Mouse (Mus musculus) heart, postnatal 14 days (tissue): ENCODE measurements around the gene Slc43a2. TPM values are rescaled to one million over a fixed set of nuclear protein-coding genes. Genes with fewer than 3 reads are reported as not detected.
"Not testable (repeated sequence)": the region's sequence is repeated elsewhere in the genome, so short reads cannot be mapped to it uniquely, and the experiment has no call there.

ENCODE experiments used
- DNase-seq, 2 experiments: peaks; one replicate each; pipeline ENCODE4 v3.0.0; 2021 to 2022
- intact Hi-C: fragments of 180-260 bp; cut with DNase I; formaldehyde crosslinking; loops from one replicate; pipeline ENCODE4 v1.15.1; 2025
- total RNA-seq, 2 experiments: library from RNA; stranded (reverse); gene quantifications; 2 replicates each; pipeline ENCODE4 v1.2.3; 2021

Gene Slc43a2
- total RNA-seq, 2 experiments from 2014 or later: 23.4 to 25.8 TPM

DNA sequence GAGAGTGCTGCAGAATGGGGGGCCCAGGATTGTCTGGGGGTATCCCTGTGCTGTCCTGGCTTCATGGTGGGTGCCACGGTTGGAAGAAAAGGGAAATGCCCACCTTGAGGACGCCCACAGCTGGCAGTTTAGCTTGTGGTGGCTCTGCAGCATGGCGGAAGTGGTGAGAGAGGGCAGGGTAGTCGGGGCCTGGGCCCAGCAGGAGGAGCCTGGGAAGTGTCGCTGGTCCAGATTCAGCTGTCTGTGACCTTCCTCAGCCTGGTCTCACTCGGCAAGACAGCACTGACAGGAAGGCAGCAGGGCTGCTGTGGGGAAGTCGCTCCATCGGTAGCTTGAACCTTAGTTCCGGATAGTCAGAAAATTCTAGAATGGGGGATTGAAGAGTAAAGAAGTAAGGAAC, 62.9 kb downstream of the Slc43a2 start:
- intact Hi-C loops: no loop called here
- no peak for DNase-seq

DNA sequence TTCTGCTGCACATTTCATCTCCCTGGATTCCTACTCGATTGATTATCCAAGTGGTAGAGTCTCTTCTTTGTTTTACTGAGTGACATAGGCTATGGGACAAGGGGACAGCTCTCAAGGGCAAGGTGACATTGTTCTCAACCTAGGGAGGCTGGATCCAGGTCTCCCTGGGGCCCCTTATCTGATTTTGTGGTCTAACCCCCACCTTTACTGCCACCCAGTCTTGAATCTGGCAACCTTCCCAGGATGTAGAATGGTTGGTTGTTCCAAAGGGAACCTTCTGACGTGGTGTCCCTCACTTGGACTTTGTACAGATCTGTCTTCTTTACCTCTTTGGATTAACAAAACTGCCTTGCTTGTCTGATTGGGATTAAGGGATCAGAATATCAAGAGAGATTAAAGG, 63.9 kb downstream of the Slc43a2 start:
- intact Hi-C loops: no loop called here
- no peak for DNase-seq

DNA sequence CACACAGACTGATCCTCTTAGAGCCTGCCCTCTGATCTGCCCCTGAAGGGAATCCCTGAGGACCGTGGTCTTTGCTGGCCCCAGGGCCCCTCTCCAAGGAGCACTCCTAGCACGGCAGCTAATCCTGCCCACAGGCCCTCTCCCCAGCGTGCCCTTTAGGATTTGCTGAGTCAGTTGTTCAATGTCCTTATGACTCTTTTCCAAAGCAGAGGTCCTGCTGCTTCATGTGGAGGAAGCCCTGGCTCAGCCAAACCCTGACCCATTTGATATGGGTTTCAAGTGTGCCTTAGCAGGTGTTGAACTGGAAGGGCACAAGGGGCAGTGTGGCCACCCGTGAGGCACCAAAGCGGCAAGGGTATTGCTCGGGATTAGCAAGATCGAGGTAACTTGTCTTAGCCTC, 64.3 kb downstream of the Slc43a2 start:
- intact Hi-C loops: no loop called here
- DNase-seq: no peak

- peak; percentile 62 to 80 for DNase-seq
- intact Hi-C loops: no loop called here
These were observed 65.3 kb downstream of the Slc43a2 start for GRCm38 (mm10) chr11:75596726-75597255.

GRCm38 (mm10) chr11:75598004-75598403, 66.5 kb downstream of the Slc43a2 start:
- intact Hi-C loops: no loop called here
- DNase-seq: no peak

GRCm38 (mm10) chr11:75599802-75600201, 68.3 kb downstream of the Slc43a2 start:
- DNase-seq, intact Hi-C loops: not testable (repeated sequence)

GRCm38 (mm10) chr11:75604826-75605225, 73.3 kb downstream of the Slc43a2 start:
- intact Hi-C loops: no loop called here
- no peak for DNase-seq

DNA sequence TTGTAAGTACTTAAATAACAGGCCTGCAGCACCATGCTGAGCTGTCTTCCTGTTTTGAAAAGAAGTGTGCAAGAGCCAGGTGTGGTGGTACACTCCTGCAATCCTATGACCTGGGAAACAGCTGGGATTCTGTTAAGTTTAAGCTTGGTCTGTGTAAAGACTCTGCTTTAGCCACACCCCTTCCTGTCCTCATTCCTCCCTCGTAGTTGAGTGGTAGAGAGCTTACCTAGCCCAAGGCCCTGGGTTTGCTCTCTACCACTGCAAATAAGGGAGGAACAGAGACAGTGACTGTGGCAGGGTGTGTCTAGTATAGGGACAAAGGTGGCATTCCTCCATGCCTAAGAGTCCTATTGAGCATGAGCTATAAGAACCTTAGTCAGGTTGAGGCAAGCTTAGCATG, 73.8 kb downstream of the Slc43a2 start:
- no peak for DNase-seq
- intact Hi-C loops: no loop called here

DNA sequence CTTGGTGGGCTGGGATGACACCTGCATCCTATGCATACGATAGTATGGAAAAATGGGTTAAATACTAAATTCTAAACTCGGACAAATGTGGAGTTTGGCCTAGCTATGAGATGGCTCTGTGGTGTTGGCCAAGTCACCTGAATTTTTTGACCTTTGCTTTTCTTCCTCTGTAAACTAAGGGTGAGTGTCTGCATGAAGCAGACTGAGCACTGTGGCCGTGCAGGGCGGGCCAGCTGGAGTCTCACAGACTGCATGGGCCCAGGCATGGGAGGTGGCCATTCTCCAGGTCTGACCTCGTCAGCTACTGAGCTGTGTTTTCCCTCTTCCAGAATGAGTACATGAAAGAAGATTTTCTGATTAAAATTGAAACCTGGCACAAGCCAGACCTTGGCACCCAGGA, 77.3 kb downstream of the Slc43a2 start:
- intact Hi-C loops: no loop called here
- no peak for DNase-seq

- no peak for DNase-seq
- intact Hi-C loops: no loop called here
These were observed 78.5 kb downstream of the Slc43a2 start for GRCm38 (mm10) chr11:75610021-75610420.

DNA sequence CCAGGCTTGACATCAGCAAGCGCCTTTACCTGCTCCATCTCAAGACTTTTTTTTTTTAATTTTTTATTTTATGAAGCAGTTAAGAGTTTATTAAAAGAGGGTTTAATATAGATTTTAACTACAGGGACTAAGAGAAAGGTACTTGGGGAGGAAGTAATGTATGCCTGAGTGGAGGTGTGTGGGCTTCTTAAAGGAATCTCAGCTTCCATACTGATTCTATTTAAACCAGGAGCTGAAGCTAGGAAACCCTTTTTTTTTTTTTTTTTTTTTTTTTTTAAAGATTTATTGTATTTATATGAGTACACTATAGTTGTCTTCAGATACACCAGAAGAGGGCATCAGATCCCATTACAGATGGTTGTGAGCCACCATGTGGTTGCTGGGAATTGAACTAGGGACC, 83.3 kb downstream of the Slc43a2 start:
- intact Hi-C loops: no loop called here
- no peak for DNase-seq

DNA sequence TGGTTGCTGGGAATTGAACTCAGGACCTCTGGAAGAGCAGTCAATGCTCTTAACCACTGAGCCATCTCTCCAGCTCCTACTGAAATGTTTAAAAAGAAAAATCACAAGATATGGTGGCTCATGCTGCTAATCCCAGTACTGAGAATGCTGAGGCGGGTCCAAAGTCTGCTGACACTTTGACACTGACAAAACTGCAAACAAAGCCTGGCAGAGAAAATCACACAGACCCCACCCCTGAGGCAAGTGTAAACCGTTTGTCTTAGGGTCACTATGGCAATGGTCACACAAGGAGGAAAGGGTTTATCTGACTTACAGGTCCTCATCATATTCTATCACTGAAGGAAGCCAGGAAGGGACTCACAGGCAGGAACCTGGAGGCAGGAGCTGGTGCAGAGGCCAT, 84.1 kb downstream of the Slc43a2 start:
- DNase-seq: no peak
- intact Hi-C loops: no loop called here

GRCm38 (mm10) chr11:75619133-75619532, 87.6 kb downstream of the Slc43a2 start:
- DNase-seq: peak in 1 of 2 experiments; percentile 44
- intact Hi-C loops: no loop called here

GRCm38 (mm10) chr11:75620136-75620780, 88.8 kb downstream of the Slc43a2 start:
- peak; percentile 48 to 66 for DNase-seq
- intact Hi-C loops: no loop called here

DNA sequence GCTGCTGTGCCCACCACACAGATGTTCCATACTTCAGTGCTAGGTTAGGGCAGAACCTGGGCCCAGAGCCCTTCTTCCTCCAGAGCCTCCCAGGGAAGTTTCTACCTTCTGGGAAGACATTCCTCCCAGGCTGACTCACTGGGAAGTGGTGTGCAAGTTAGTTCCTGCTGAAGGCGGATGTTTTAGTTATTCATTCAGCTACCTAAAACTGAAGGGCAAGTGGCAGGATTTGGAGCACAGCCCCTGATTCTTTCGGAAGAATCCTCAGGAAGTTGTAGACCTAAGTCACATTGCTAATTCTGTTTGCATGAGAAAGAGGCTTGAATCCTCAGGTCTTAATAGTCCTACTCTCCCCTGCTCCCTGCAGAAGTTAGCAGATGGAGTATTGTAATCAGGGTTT, 89.9 kb downstream of the Slc43a2 start:
- no peak for DNase-seq
- intact Hi-C loops: no loop called here

- DNase-seq: no peak
- intact Hi-C loops: no loop called here
These were observed 91.3 kb downstream of the Slc43a2 start for GRCm38 (mm10) chr11:75622588-75623329.

DNA sequence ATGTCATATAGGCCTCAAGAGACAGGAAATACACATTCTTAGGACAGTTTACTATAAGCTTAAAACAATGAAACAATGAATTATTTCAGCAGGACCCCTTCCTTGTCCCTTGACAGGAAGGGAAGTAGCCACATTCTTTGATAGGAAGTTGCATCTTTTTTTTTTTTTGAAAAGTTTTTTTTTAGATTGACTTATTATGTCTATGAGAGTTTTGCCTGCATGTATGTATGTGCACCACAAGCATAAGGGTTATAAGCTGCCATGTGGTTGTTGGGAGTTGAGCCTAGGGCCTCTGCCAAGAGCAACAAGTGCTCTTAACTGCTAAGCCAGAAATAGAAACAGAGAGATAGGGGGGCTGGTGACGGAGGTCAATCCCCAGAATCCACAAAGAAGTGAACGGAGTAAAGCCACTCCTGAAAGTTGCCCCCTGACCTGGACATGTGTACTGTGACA, 92.6 kb downstream of the Slc43a2 start:
- DNase-seq: peak; percentile 27 to 53
- intact Hi-C loops: no loop called here

GRCm38 (mm10) chr11:75625820-75626219, 94.3 kb downstream of the Slc43a2 start:
- intact Hi-C loops: no loop called here
- no peak for DNase-seq
